Mouse (Mus musculus) heart, embryonic 14.5 days (tissue): Measurements from ENCODE around the gene Gng2. TPM values are rescaled to one million over a fixed set of nuclear protein-coding genes. Genes with fewer than 3 reads are reported as not detected.

Source experiments
- ATAC-seq: fragments of 200-750 bp; cut with Nextera tagmentation; 2 replicates; pipeline ENCODE4 v1.8.0; 2017; ENCODE audit warnings: low read depth, moderate TSS enrichment; ENCODE audit not compliant: insufficient number of reproducible peaks, insufficient read depth, low FRiP score
- H3K27ac ChIP-seq, 2 experiments: fragments of 200-500 bp in 1 of 2; fragments of 300-500 bp in 1 of 2; sonication (generic) in 1 of 2; replicated peaks in 1 of 2; 2 replicates each; pipeline ENCODE4 v1.5.1; 2012 to 2014; ENCODE audit warnings: low read depth in 2 of 2, low read length in 2 of 2, control low read depth in 1 of 2, mild to moderate bottlenecking in 1 of 2, mixed read lengths in 1 of 2; ENCODE audit not compliant: control insufficient read depth in 1 of 2, insufficient read depth in 1 of 2
- H3K27me3 ChIP-seq: fragments of 300-500 bp; sonication (generic); 2 replicates; pipeline ENCODE4 v1.6.1; 2014; ENCODE audit warnings: mild to moderate bottlenecking, low read length, control low read depth; ENCODE audit not compliant: control insufficient read depth, insufficient read depth
- H3K36me3 ChIP-seq: fragments of 300-500 bp; sonication (generic); 2 replicates; pipeline ENCODE4 v1.6.1; 2014; ENCODE audit warnings: mild to moderate bottlenecking, control low read depth, low read length, mixed read lengths; ENCODE audit not compliant: control insufficient read depth, insufficient read depth
- H3K4me1 ChIP-seq, 2 experiments: fragments of 200-500 bp in 1 of 2; fragments of 300-500 bp in 1 of 2; sonication (generic) in 1 of 2; 2 replicates each; pipeline ENCODE4 v1.6.1; 2012 to 2014; ENCODE audit warnings: low read length in 2 of 2, control low read depth in 1 of 2, mixed read lengths in 1 of 2; ENCODE audit not compliant: control insufficient read depth in 2 of 2, insufficient read depth in 2 of 2
- H3K4me2 ChIP-seq: fragments of 300-500 bp; sonication (generic); 2 replicates; pipeline ENCODE4 v1.6.1; 2014; ENCODE audit warnings: mild to moderate bottlenecking, low read length
- H3K4me3 ChIP-seq, 2 experiments: fragments of 200-500 bp in 1 of 2; fragments of 300-500 bp in 1 of 2; sonication (generic) in 1 of 2; 2 replicates each; pipeline ENCODE4 v1.5.1; 2012 to 2014; ENCODE audit warnings: low read length in 2 of 2, mild to moderate bottlenecking in 2 of 2, control low read depth in 1 of 2, low read depth in 1 of 2, moderate library complexity in 1 of 2; ENCODE audit not compliant: control insufficient read depth in 1 of 2, insufficient read depth in 1 of 2
- H3K9ac ChIP-seq: fragments of 300-500 bp; sonication (generic); 2 replicates; pipeline ENCODE4 v1.6.1; 2014; ENCODE audit warnings: mild to moderate bottlenecking, low read length
- H3K9me3 ChIP-seq: fragments of 300-500 bp; sonication (generic); 2 replicates; pipeline ENCODE4 v1.6.1; 2016; ENCODE audit warnings: low read length, control low read depth; ENCODE audit not compliant: control insufficient read depth
- WGBS: fragments of 180-500 bp; shearing (Covaris S2); extraction: QIAGEN DNeasy Blood & Tissue Kit; methylation state at CpG from one replicate; pipeline ENCODE4 v1.1.7; 2014; 5-methylcytosine and 5-hydroxymethylcytosine counted together
- polyA plus RNA-seq: library from polyadenylated mRNA; unstranded; fragments of >200 nt; fragmentation: Nextera tagmentation; extraction: Ambion mirVana; gene quantifications from 2 replicates; pipeline ENCODE4 v1.2.1, GENCODE M21; 2014

The Gng2 gene
- polyA plus RNA-seq, 1 experiment from 2014 or later = 59.3 TPM

DNA sequence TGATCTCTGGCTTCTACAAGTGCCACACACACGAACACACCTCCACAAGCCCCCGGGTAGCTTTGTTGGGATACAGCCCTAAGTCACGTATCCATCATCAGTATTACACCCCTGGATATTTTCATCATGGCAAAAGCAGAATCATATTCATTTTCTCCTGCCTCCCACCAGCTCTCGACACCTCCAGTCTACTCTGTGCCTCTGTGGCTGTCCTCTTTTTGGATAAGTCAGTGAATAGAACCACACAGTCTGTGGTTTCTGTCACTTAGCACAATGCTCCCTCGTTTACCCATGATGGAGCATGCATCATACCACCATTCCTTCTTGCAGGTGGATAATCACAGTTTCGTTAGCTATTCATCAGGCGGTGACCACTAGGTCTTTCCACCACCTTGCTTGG lies 31.2 kb downstream of the Gng2 start:
- Histone ChIP-seq H3K9me3 (no peaks in the 10 kb centered on the region), H3K4me2 (no peak overlapping the region), H3K36me3 (no peaks in the 10 kb centered on the region), H3K4me3 (no peak overlapping the region), H3K27me3 (no peaks in the 10 kb centered on the region), H3K9ac (no peak overlapping the region), H3K4me1 (peaks cover 10 to 34% of the 10 kb centered on the region in 2 experiments), H3K27ac (no peak overlapping the region)
- ATAC-seq = no peak
- 82% methylated on average over 7 of the region's 7 CpGs for WGBS

DNA sequence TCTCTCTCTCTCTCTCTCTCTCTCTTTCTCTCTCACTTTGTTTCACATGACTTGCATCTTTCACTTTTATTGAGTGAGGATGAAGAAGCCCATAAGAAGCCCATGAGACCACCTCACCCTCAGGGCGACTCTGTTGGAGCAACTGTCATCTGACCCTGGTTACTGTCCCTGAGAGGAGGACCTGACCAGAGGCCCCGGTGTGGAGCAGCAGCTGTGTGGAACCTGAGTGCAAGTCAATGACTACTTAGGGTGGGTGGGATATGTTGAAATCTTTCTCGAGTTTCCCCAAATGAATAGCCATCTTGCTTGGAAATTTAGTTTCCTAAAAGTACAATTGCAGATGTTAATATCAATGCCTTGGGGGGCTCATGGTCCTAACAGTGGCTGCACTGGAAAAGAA lies 34.7 kb downstream of the Gng2 start:
- Histone ChIP-seq H3K9me3 (no peaks in the 10 kb centered on the region), H3K4me1 (peaks cover 8 to 23% of the 10 kb centered on the region in 2 experiments), H3K27me3 (no peaks in the 10 kb centered on the region), H3K27ac (peak overlapping the region in 1 of 2 experiments; percentile 62; a peak in 3 of 4 replicates), H3K9ac (no peak overlapping the region), H3K4me2 (peak overlapping the region; percentile 16; the same call in 1 of the 2 replicates), H3K4me3 (no peak overlapping the region), H3K36me3 (no peaks in the 10 kb centered on the region)
- no peak for ATAC-seq
- 26% methylated on average over 3 of the region's 3 CpGs for WGBS

DNA sequence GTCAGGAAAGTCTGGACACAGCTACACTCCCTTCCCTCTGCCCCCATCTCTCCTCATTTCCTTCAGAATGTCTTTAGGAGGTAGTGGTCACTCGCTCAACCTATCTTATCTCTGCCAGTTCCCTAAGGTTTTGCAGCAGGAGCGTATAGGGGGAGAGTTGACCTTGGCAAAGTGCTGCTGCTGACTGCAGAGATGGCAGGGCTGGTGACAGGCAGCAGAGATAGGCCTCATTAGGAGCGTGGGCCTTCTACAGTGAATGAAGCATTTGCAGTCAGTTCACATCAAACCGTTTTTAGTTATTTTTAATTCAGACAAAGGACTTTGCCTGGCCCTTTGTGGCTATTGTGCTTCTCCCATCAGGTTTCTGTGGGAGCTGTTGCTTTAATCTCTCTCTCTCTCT lies 35.1 kb downstream of the Gng2 start:
- Histone ChIP-seq H3K4me2 (peak overlapping the region; percentile 16; the same call in 1 of the 2 replicates), H3K9me3 (no peaks in the 10 kb centered on the region), H3K27me3 (no peaks in the 10 kb centered on the region), H3K4me1 (peaks cover 8 to 23% of the 10 kb centered on the region in 2 experiments), H3K27ac (peak overlapping the region; percentile 7 to 62), H3K36me3 (no peaks in the 10 kb centered on the region), H3K4me3 (no peak overlapping the region), H3K9ac (peak overlapping the region; percentile 34; the same call in 1 of the 2 replicates)
- 3% methylated on average over 4 of the region's 4 CpGs for WGBS
- ATAC-seq = 0 out of 2 replicates have a peak, but pooled peaks have one; percentile 31

DNA sequence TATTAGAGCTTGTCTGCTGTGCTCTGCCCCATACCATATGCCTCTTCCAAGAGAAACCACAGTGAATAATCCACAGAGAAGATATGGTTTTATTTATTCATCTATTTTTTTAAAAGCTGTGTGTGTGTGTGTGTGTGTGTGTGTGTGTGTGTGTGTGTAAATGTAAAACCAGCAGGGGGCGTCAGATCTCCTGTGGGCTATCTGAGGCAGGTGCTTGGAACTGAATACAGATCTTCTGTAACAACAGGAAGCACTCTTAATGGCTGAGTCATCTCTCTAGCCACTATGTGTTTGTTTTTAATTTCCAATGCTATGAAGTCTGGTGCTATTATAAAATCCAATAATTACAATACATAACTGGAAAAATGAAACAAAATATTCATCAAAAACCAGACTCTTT lies 37.4 kb downstream of the Gng2 start:
- Histone ChIP-seq H3K4me2 (no peak overlapping the region), H3K4me3 (no peak overlapping the region), H3K27me3 (no peaks in the 10 kb centered on the region), H3K9me3 (no peaks in the 10 kb centered on the region), H3K27ac (no peak overlapping the region), H3K36me3 (no peaks in the 10 kb centered on the region), H3K4me1 (peaks cover 8 to 18% of the 10 kb centered on the region in 2 experiments), H3K9ac (no peak overlapping the region)
- WGBS = 88% methylated on average over 1 of the region's 1 CpGs
- ATAC-seq = no peak

DNA sequence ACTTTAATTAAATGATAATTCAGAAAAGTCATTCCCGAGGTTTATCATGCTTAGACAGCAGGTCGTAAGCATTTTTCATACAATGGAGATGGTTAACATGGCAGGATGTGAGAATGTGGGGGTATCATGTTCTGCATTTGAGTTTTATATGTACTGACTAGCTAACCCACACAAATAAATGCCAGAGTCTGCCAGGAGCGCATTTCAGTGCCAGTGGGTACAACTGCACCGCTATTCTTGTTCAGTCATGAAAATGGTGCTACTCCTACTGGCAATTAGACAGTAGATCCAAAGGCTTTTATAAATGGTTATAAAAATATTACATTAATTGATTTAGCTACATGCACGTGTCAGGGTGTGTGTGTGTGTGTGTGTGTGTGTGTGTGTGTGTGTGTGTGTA lies 38.9 kb downstream of the Gng2 start:
- H3K36me3 ChIP-seq = no peaks in the 10 kb centered on the region
- 88% methylated on average over 5 of the region's 5 CpGs for WGBS
- ATAC-seq = no peak

DNA sequence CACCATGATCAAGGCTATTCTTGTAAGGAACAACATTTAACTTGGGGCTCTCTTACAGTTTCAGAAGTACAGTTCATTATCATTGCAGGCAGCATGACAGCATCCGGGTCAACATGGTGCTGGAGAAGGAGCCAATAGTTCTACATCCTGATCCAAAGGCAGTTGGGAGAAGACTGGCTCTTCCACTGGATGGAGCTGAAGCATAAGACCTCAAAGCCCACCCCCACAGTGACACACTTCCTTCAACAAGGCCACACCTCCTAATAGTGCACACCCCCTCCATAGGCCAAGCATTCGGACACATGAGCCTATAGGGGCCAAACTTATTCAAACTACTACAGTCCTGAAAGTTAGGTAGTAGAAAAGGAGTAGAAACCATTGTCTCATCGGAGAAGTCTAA lies 42.3 kb downstream of the Gng2 start:
- no peak overlapping the region for H3K4me3 ChIP-seq
- no peak overlapping the region for H3K27ac ChIP-seq
- no peak for ATAC-seq
- H3K9ac ChIP-seq = no peak overlapping the region
- no peaks in the 10 kb centered on the region for H3K36me3 ChIP-seq
- H3K9me3 ChIP-seq = no peaks in the 10 kb centered on the region
- H3K4me2 ChIP-seq = no peak overlapping the region
- H3K27me3 ChIP-seq = peaks cover 3% of the 10 kb centered on the region; the same call in 1 of the 2 replicates
- 88% methylated on average over 3 of the region's 3 CpGs for WGBS
- H3K4me1 ChIP-seq = peaks cover 7 to 17% of the 10 kb centered on the region in 2 experiments

More for the DNA sequence above, 38.9 kb downstream of the Gng2 start:
- Histone ChIP-seq H3K4me2 (no peak overlapping the region), H3K4me1 (peaks cover 10 to 20% of the 10 kb centered on the region in 2 experiments), H3K9ac (no peak overlapping the region), H3K27me3 (no peaks in the 10 kb centered on the region), H3K27ac (no peak overlapping the region), H3K4me3 (no peak overlapping the region), H3K9me3 (no peaks in the 10 kb centered on the region)

DNA sequence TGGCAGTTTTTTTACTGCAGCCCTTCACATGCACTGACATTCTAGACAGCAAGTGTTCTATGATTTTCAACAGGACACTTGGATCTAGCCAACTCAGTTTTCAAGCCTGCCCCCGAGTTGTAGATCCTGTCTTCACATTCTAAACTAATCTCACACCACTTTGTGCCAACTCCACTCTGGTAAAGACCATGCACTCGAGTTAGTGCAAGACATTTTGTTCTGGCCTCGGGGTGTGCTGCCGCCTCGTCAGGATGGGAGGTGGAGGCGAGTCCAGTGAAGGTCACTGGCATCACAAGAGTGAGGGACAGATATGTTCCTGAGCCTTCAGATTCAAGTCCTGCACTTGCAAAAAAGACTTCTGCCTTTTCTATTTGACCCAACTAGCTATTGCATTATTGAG lies 44.1 kb downstream of the Gng2 start:
- 27% methylated on average over 6 of the region's 6 CpGs for WGBS
- Histone ChIP-seq H3K4me2 (peak overlapping the region; percentile 22; the same call in 1 of the 2 replicates), H3K4me1 (peaks cover 16 to 27% of the 10 kb centered on the region in 2 experiments), H3K4me3 (no peak overlapping the region), H3K27me3 (peaks cover 3% of the 10 kb centered on the region; the same call in 1 of the 2 replicates), H3K36me3 (no peaks in the 10 kb centered on the region), H3K9me3 (no peaks in the 10 kb centered on the region), H3K9ac (no peak overlapping the region), H3K27ac (peak overlapping the region; percentile 60 to 63)
- ATAC-seq = peak; percentile 58

DNA sequence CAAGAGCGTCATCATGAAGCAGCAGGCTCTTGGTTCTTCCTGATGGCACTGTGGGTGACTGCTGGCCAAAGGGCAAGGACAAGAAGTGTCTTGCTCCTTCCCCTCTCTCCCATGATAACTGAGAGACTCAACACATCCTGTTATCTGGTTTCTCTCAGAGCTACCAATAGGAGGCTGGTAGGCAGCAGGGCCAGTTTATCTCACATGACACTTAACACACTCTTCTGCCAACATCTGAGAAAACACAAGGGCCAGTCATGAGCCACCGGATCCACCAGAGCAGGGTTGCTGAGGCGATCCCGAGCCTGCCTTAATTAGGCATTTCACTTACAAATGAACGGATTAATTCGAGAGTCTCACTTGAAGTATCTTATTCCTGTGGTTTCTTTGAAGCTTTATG lies 49.5 kb downstream of the Gng2 start:
- H3K9ac ChIP-seq = no peak overlapping the region
- peaks cover 3% of the 10 kb centered on the region; the same call in 1 of the 2 replicates for H3K27me3 ChIP-seq
- H3K9me3 ChIP-seq = peaks cover 6% of the 10 kb centered on the region
- H3K4me2 ChIP-seq = no peak overlapping the region
- H3K4me3 ChIP-seq = no peak overlapping the region
- ATAC-seq = no peak
- H3K27ac ChIP-seq = 0 out of 4 replicates have a peak overlapping the region, but pooled peaks of 1 of the 2 experiments have one; percentile 33
- H3K36me3 ChIP-seq = no peaks in the 10 kb centered on the region
- peaks cover 22 to 45% of the 10 kb centered on the region in 2 experiments for H3K4me1 ChIP-seq
- WGBS = 14% methylated on average over 6 of the region's 6 CpGs
